Mouse (Mus musculus): ENCODE data around the gene Spag8. TPM values are rescaled to one million over a fixed set of nuclear protein-coding genes. Genes with fewer than 3 reads are reported as not detected.

Gene Spag8
- polyA plus RNA-seq, 1 experiment: 0.57 TPM

GRCm38 (mm10) chr4:43691026-43691425, 37.6 kb upstream of the Spag8 start:
- no peak overlapping the region for H3K27ac ChIP-seq (ENCODE audit: insufficient read depth, low read length)
- H3K4me1 ChIP-seq (ENCODE audit: control insufficient read depth, insufficient read depth, insufficient read length): no peaks in the 10 kb centered on the region
- TF ChIP-seq CTCF (IDR thresholded peaks at IDR 0.05; ENCODE audit: extremely low read depth, insufficient read depth, insufficient read length, insufficient replicate concordance) (no peak), POLR2A (IDR thresholded peaks at IDR 0.05; ENCODE audit: low read depth, low read length) (no peak)
- 56% methylated on average over 5 of the region's 5 CpGs for WGBS
- no peaks in the 10 kb centered on the region for H3K36me3 ChIP-seq (ENCODE audit: control insufficient read depth, insufficient read depth, low read length)
- H3K4me3 ChIP-seq (ENCODE audit: extremely low read depth, insufficient read depth, insufficient read length): no peak overlapping the region
- no peak for DNase-seq (ENCODE audit: low read depth in 1 of 2, low spot score in 2 of 2)
- H3K27me3 ChIP-seq (ENCODE audit: control insufficient read depth, insufficient read depth, low read length): no peaks in the 10 kb centered on the region

GRCm38 (mm10) chr4:43690021-43690420, 36.6 kb upstream of the Spag8 start:
- H3K4me3 ChIP-seq (ENCODE audit: extremely low read depth, insufficient read depth, insufficient read length): no peak overlapping the region
- WGBS: 95% methylated on average over 17 of the region's 17 CpGs

GRCm38 (mm10) chr4:43679416-43680043, 26.1 kb upstream of the Spag8 start:
- H3K4me1 ChIP-seq (ENCODE audit: control insufficient read depth, insufficient read depth, insufficient read length): no peaks in the 10 kb centered on the region
- no peaks in the 10 kb centered on the region for H3K36me3 ChIP-seq (ENCODE audit: control insufficient read depth, insufficient read depth, low read length)
- no peak for TF ChIP-seq POLR2A (IDR thresholded peaks at IDR 0.05; ENCODE audit: low read depth, low read length)
- TF ChIP-seq CTCF (IDR thresholded peaks at IDR 0.05; ENCODE audit: extremely low read depth, insufficient read depth, insufficient read length, insufficient replicate concordance): no peak
- no peaks in the 10 kb centered on the region for H3K27me3 ChIP-seq (ENCODE audit: control insufficient read depth, insufficient read depth, low read length)
- WGBS: 88% methylated on average over 7 of the region's 7 CpGs
- no peak overlapping the region for H3K27ac ChIP-seq (ENCODE audit: insufficient read depth, low read length)
- H3K4me3 ChIP-seq (ENCODE audit: extremely low read depth, insufficient read depth, insufficient read length): no peak overlapping the region
- no peak for DNase-seq (ENCODE audit: low read depth in 1 of 2, low spot score in 2 of 2)

More at GRCm38 (mm10) chr4:43690021-43690420, 36.6 kb upstream of the Spag8 start:
- H3K4me1 ChIP-seq (ENCODE audit: control insufficient read depth, insufficient read depth, insufficient read length): no peaks in the 10 kb centered on the region
- H3K36me3 ChIP-seq (ENCODE audit: control insufficient read depth, insufficient read depth, low read length): no peaks in the 10 kb centered on the region
- no peaks in the 10 kb centered on the region for H3K27me3 ChIP-seq (ENCODE audit: control insufficient read depth, insufficient read depth, low read length)
- TF ChIP-seq CTCF (IDR thresholded peaks at IDR 0.05; ENCODE audit: extremely low read depth, insufficient read depth, insufficient read length, insufficient replicate concordance): no peak
- no peak for TF ChIP-seq POLR2A (IDR thresholded peaks at IDR 0.05; ENCODE audit: low read depth, low read length)
- DNase-seq (ENCODE audit: low read depth in 1 of 2, low spot score in 2 of 2): no peak
- no peak overlapping the region for H3K27ac ChIP-seq (ENCODE audit: insufficient read depth, low read length)

DNA sequence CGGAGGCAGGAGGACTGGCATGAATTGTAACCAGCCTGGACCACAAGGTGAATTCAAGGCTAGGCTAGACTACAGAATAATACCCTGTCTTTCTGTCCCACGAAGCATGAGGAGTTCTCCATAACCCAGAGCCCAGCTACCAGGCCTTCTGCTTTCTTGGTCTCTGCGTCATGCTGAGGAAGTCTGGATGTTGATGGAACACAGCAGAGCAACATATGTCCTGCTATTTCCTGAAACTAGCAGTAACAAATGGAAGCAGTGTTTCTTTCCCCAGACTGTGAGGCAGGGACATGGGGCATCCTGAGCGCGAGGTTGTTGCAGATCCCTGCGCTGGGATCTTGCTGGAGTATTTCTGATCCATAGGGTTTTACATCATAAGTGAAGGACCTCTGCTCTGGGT, 25.1 kb upstream of the Spag8 start:
- WGBS: 93% methylated on average over 6 of the region's 6 CpGs

GRCm38 (mm10) chr4:43675608-43676007, 22.2 kb upstream of the Spag8 start:
- no peak for DNase-seq (ENCODE audit: low read depth in 1 of 2, low spot score in 2 of 2)
- 81% methylated on average over 4 of the region's 4 CpGs for WGBS
- H3K4me1 ChIP-seq (ENCODE audit: control insufficient read depth, insufficient read depth, insufficient read length): no peaks in the 10 kb centered on the region
- no peak overlapping the region for H3K4me3 ChIP-seq (ENCODE audit: extremely low read depth, insufficient read depth, insufficient read length)
- no peak overlapping the region for H3K27ac ChIP-seq (ENCODE audit: insufficient read depth, low read length)
- H3K36me3 ChIP-seq (ENCODE audit: control insufficient read depth, insufficient read depth, low read length): no peaks in the 10 kb centered on the region
- TF ChIP-seq CTCF (IDR thresholded peaks at IDR 0.05; ENCODE audit: extremely low read depth, insufficient read depth, insufficient read length, insufficient replicate concordance): no peak
- no peak for TF ChIP-seq POLR2A (IDR thresholded peaks at IDR 0.05; ENCODE audit: low read depth, low read length)
- no peaks in the 10 kb centered on the region for H3K27me3 ChIP-seq (ENCODE audit: control insufficient read depth, insufficient read depth, low read length)

More for the DNA sequence above, 25.1 kb upstream of the Spag8 start:
- no peak for DNase-seq (ENCODE audit: low read depth in 1 of 2, low spot score in 2 of 2)
- Histone ChIP-seq H3K4me3 (ENCODE audit: extremely low read depth, insufficient read depth, insufficient read length) (no peak overlapping the region), H3K4me1 (ENCODE audit: control insufficient read depth, insufficient read depth, insufficient read length) (no peaks in the 10 kb centered on the region), H3K36me3 (ENCODE audit: control insufficient read depth, insufficient read depth, low read length) (no peaks in the 10 kb centered on the region), H3K27me3 (ENCODE audit: control insufficient read depth, insufficient read depth, low read length) (no peaks in the 10 kb centered on the region), H3K27ac (ENCODE audit: insufficient read depth, low read length) (no peak overlapping the region)
- TF ChIP-seq CTCF (IDR thresholded peaks at IDR 0.05; ENCODE audit: extremely low read depth, insufficient read depth, insufficient read length, insufficient replicate concordance) (no peak), POLR2A (IDR thresholded peaks at IDR 0.05; ENCODE audit: low read depth, low read length) (no peak)

DNA sequence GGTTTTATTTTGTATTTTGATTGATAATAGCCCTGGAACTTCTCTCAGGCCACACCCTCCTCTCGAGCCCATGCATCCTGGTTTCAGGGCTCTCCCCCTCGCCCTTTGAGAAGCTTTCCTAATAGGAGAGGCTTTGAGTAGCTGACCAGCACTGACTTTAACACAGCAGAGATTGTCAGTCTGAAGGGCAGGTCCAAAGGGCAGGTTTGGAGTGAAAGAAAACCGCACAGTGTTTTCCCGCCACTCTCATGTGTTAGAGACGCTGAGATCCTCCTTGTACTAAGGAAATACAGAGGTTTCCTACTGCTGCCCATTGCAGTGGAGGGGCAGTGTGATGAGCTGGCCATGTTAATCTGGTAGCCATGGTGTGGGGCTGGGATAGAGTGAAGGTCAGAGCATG, 21.6 kb upstream of the Spag8 start:
- no peaks in the 10 kb centered on the region for H3K27me3 ChIP-seq (ENCODE audit: control insufficient read depth, insufficient read depth, low read length)
- TF ChIP-seq CTCF (IDR thresholded peaks at IDR 0.05; ENCODE audit: extremely low read depth, insufficient read depth, insufficient read length, insufficient replicate concordance) (no peak), POLR2A (IDR thresholded peaks at IDR 0.05; ENCODE audit: low read depth, low read length) (no peak)
- no peaks in the 10 kb centered on the region for H3K4me1 ChIP-seq (ENCODE audit: control insufficient read depth, insufficient read depth, insufficient read length)
- no peak overlapping the region for H3K4me3 ChIP-seq (ENCODE audit: extremely low read depth, insufficient read depth, insufficient read length)
- 84% methylated on average over 5 of the region's 5 CpGs for WGBS
- H3K27ac ChIP-seq (ENCODE audit: insufficient read depth, low read length): no peak overlapping the region
- no peaks in the 10 kb centered on the region for H3K36me3 ChIP-seq (ENCODE audit: control insufficient read depth, insufficient read depth, low read length)
- no peak for DNase-seq (ENCODE audit: low read depth in 1 of 2, low spot score in 2 of 2)

GRCm38 (mm10) chr4:43673703-43674102, 20.3 kb upstream of the Spag8 start:
- H3K27me3 ChIP-seq (ENCODE audit: control insufficient read depth, insufficient read depth, low read length): no peaks in the 10 kb centered on the region
- WGBS: 88% methylated on average over 8 of the region's 8 CpGs

More at GRCm38 (mm10) chr4:43673703-43674102, 20.3 kb upstream of the Spag8 start:
- no peak overlapping the region for H3K27ac ChIP-seq (ENCODE audit: insufficient read depth, low read length)
- no peaks in the 10 kb centered on the region for H3K36me3 ChIP-seq (ENCODE audit: control insufficient read depth, insufficient read depth, low read length)
- H3K4me1 ChIP-seq (ENCODE audit: control insufficient read depth, insufficient read depth, insufficient read length): peaks cover 4% of the 10 kb centered on the region; the same call in 1 of the 2 replicates
- H3K4me3 ChIP-seq (ENCODE audit: extremely low read depth, insufficient read depth, insufficient read length): no peak overlapping the region
- TF ChIP-seq POLR2A (IDR thresholded peaks at IDR 0.05; ENCODE audit: low read depth, low read length) (no peak), CTCF (IDR thresholded peaks at IDR 0.05; ENCODE audit: extremely low read depth, insufficient read depth, insufficient read length, insufficient replicate concordance) (no peak)
- no peak for DNase-seq (ENCODE audit: low read depth in 1 of 2, low spot score in 2 of 2)

Measured in spleen, adult 2 months (tissue).